Mouse (Mus musculus) NIH3T3 (cell line): Measurements from ENCODE around the gene Svbp.

Experiments
- DNase-seq: peaks from one replicate; pipeline ENCODE4 v3.0.0-alpha.2; 2012; ENCODE audit warnings: low read depth

The Svbp gene

GRCm38 (mm10) chr4:119190618-119191017, 4.5 kb upstream of the Svbp start:
- no peak for DNase-seq

GRCm38 (mm10) chr4:119191273-119191672, 3.8 kb upstream of the Svbp start:
- no peak for DNase-seq

- no peak for DNase-seq
These were observed 2.3 kb upstream of the Svbp start for GRCm38 (mm10) chr4:119192757-119193156.

- no peak for DNase-seq
These were observed 645 bp downstream of the Svbp start for GRCm38 (mm10) chr4:119195582-119196320.

GRCm38 (mm10) chr4:119198105-119198504, 3.0 kb downstream of the Svbp start:
- no peak for DNase-seq

GRCm38 (mm10) chr4:119204672-119205071, 9.6 kb downstream of the Svbp start:
- DNase-seq: peak; percentile 91

- DNase-seq: no peak
These were observed 21.6 kb downstream of the Svbp start for GRCm38 (mm10) chr4:119216667-119217066.

- no peak for DNase-seq
These were observed 23.1 kb downstream of the Svbp start, which contains the start of gene Tmem269 for GRCm38 (mm10) chr4:119218169-119218568. Tmem269 (minus strand) TSS chr4:119218217.

GRCm38 (mm10) chr4:119223696-119224095, 28.6 kb downstream of the Svbp start:
- DNase-seq: peak; percentile 78

GRCm38 (mm10) chr4:119224534-119224933, 29.4 kb downstream of the Svbp start:
- no peak for DNase-seq

- DNase-seq: no peak
These were observed 30.6 kb downstream of the Svbp start for GRCm38 (mm10) chr4:119225719-119226118.

- DNase-seq: no peak
These were observed 31.6 kb downstream of the Svbp start for GRCm38 (mm10) chr4:119226751-119227150.

- peak; percentile 100 for DNase-seq
These were observed 37.5 kb downstream of the Svbp start, which contains the start of the genes AU022252 and P3h1 for GRCm38 (mm10) chr4:119232410-119233255. AU022252 (minus strand) TSS chr4:119232712. P3h1 (plus strand) TSS chr4:119232915.

GRCm38 (mm10) chr4:119233256-119233901, 38.3 kb downstream of the Svbp start:
- peak; percentile 89 for DNase-seq

- peak; percentile 23 for DNase-seq
These were observed 39.2 kb downstream of the Svbp start for GRCm38 (mm10) chr4:119234348-119234747.

- DNase-seq: peak; percentile 20
These were observed 43.6 kb downstream of the Svbp start for GRCm38 (mm10) chr4:119238661-119239060.

- peak; percentile 90 for DNase-seq
These were observed 44.1 kb downstream of the Svbp start for GRCm38 (mm10) chr4:119239181-119239682.

GRCm38 (mm10) chr4:119241664-119242063, 46.6 kb downstream of the Svbp start:
- peak; percentile 40 for DNase-seq

GRCm38 (mm10) chr4:119242571-119242970, 47.5 kb downstream of the Svbp start:
- DNase-seq: no peak

- DNase-seq: no peak
These were observed 49.5 kb downstream of the Svbp start for GRCm38 (mm10) chr4:119244468-119245240.

- peak; percentile 65 for DNase-seq
These were observed 50.5 kb downstream of the Svbp start for GRCm38 (mm10) chr4:119245556-119245955.
